In the genomic region with DNA sequence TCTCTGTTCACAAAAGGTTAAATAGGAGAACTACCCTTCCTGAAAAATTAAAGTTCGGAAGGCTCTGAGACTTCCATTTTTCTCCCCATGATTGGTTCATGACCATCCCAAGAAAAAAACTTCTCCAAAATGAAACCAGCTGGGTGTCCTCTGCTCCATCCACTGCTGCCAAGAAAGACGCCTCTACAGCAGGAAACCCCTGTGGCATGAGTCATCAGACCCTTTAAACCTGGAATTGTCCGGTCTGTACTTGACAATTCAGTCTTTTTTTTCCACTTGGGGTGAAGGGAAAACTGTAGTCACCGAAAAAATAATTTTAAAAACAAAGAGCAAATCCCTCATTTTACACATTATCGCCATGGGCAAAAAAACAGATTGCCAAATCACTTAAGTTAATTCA, we compare ENCODE assay signal across 11 mouse cellular contexts. TPM values are rescaled to one million over a fixed set of nuclear protein-coding genes. Genes with fewer than 3 reads are reported as not detected.
DNase-seq lines count a peak whose midpoint lies in the region; TF ChIP-seq lines count a peak whose summit lies in the region.
"Had no signal": no experiment of that assay in that cellular context is flagged by ENCODE, and none has a peak within 500 bp of the region (broad histone marks: within the 10 kb centered on the region; RNA-seq: fewer than 3 reads in every experiment).

No protein-coding gene starts in this region.

- H3K4me3 ChIP-seq in layer of hippocampus, adult 2 months = no peak overlapping the region
- H3K4me3 ChIP-seq in brown adipose tissue, adult 24 weeks (ENCODE audit: insufficient read depth, low read depth, low read length) = no peak overlapping the region

- no peak for DNase-seq in layer of hippocampus, adult 2 months (ENCODE audit: low spot score in 2 of 2)
- DNase-seq in layer of hippocampus, adult 9-11 months = no peak
- DNase-seq in heart, postnatal 25 days (ENCODE audit: low spot score) = peak; percentile 55
- peak; percentile 36 to 63 for DNase-seq in lung, postnatal 4 days
- DNase-seq in frontal cortex, adult 2 months (ENCODE audit: extremely low spot score in 1 of 2, low spot score in 1 of 2) = no peak
- no peak for DNase-seq in left cerebral cortex, postnatal 4 days
- no peak for DNase-seq in thymus, adult 18-20 months
- DNase-seq: cerebellum, postnatal 36 days; forebrain, postnatal 0 days had no signal

- peaks cover 7% of the 10 kb centered on the region for H3K4me1 ChIP-seq in brown adipose tissue, adult 24 weeks (ENCODE audit: control insufficient read depth, insufficient read depth, insufficient read length, low read length)

- peak overlapping the region; percentile 21; the same call in 1 of the 2 replicates for H3K27ac ChIP-seq in layer of hippocampus, adult 2 months
- peak overlapping the region; percentile 67; the same call in 1 of the 2 replicates for H3K27ac ChIP-seq in brown adipose tissue, adult 24 weeks (replicated peaks; ENCODE audit: low read depth, low read length)
- H3K27ac ChIP-seq: hindbrain, embryonic 14.5 days had no signal

- TF ChIP-seq CTCF in layer of hippocampus, adult 2 months (conservative IDR thresholded peaks at IDR 0.05) = no peak

- intact Hi-C loops in heart, postnatal 25 days (cut with DNase I) = loop anchor here (5.0 kb wide), 1 partner anchor 41 kb away; the partner anchor contains the start of gene Rab8b
- intact Hi-C loops in left cerebral cortex, postnatal 4 days (cut with DNase I) = no loop called here

RNA-seq across cellular contexts. Expression of gene Aph1c, which starts 42.1 kb away (rescaled TPM):
- total RNA-seq in layer of hippocampus, adult 2 months (2021) = 1 to 10 TPM; 7.6 to 8.4 TPM
- polyA plus RNA-seq in brown adipose tissue, adult 24 weeks (2012; ENCODE audit: insufficient read depth, insufficient read length, missing spikeins) = 0.24 and 0.42 TPM in 2 replicates
- total RNA-seq in heart, postnatal 25 days (2021) = 1 to 10 TPM in 1 of 2 experiments, under 1 TPM in 1; 0.89 to 2.0 TPM
- 7.1 and 7.2 TPM in 2 replicates for polyA plus RNA-seq in frontal cortex, adult 2 months (2012; rRNA removed)
- total RNA-seq in left cerebral cortex, postnatal 4 days (2021) = 1 to 10 TPM; 4.6 to 4.8 TPM

RNA-seq across cellular contexts. Expression of gene Rab8b, which starts 42.9 kb away (rescaled TPM):
- 10 to 100 TPM; 46.1 to 47.1 TPM for total RNA-seq in layer of hippocampus, adult 2 months (2021)
- 8.2 and 8.9 TPM in 2 replicates for polyA plus RNA-seq in brown adipose tissue, adult 24 weeks (2012; ENCODE audit: insufficient read depth, insufficient read length, missing spikeins)
- 1 to 10 TPM; 8.9 to 9.9 TPM for total RNA-seq in heart, postnatal 25 days (2021)
- polyA plus RNA-seq in frontal cortex, adult 2 months (2012; rRNA removed) = 17.8 and 19.4 TPM in 2 replicates
- 10 to 100 TPM; 27.5 to 30.0 TPM for total RNA-seq in left cerebral cortex, postnatal 4 days (2021)

Comparison
In these comparisons a context has a peak if more than half of its experiments do, and no peak if none do; other contexts are left out.
1. DNase-seq: peak in heart, postnatal 25 days (single experiment) and lung, postnatal 4 days (2 of 2); none in layer of hippocampus, adult 2 months (0 of 2), layer of hippocampus, adult 9-11 months (single experiment), frontal cortex, adult 2 months (0 of 2), left cerebral cortex, postnatal 4 days (single experiment) and thymus, adult 18-20 months (0 of 2).